Mouse (Mus musculus): Measurements from ENCODE around the gene Mier2. TPM values are rescaled to one million over a fixed set of nuclear protein-coding genes. Genes with fewer than 3 reads are reported as not detected.

The Mier2 gene
- polyA plus RNA-seq (2016; fragmentation: Nextera tagmentation; extraction: Ambion mirVana) = 69.9 and 72.8 TPM in 2 replicates

DNA sequence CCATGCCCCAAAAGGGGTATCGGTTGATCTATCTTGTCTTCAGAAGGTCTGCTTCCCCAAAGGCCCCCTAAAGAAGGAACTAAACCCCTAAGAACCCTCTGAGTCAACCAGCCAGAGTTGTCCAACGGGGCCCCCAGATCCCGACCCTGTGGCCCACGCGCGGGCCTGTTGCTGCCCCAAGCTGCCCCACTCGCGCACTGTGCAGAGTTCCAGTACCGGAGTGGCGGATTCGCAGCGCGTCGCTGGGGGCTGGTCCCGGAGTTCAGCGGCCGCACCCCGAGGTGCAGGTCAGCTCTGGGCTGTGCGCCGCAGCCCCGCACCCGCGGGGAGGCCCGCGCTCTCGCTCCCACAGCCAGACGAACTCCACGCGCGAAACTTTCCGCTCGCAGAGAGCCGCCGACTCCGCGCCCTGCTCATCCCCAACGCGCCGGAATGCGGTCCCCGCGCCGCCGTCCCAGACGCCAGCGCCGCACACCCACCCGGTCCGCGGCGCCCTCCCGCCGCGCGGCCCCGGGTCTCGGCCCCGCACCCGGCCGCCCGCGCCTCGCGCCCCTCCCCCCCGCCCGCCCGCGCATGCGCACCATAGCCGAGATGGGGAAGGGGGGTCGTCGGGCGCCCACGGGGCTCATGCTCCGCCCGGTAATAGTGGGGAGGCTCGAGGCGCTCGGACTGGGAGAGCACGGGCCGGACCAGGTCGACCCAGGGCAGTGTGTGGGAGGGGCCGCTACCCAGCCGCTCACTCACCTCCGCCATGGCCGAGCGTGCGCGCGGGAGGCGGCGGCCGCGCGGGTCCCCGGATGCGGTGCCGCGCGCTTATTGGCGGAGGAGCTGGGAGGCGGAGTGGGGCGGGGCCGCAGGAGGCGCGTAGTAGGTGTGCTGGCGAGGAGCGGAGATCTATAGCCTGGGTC lies at the start of gene Mier2:
Gene Mier2, minus strand, starts transcription at position 870 of the 908 bp plus-strand sequence.
- DNase-seq (ENCODE audit: low spot score) = peak; percentile 81
- Histone ChIP-seq H3K4me1 (peaks cover 35% of the 10 kb centered on the region), H3K27ac (replicated peaks) (peak within 1 kb of the TSS; percentile 97), H3K4me3 (peak within 1 kb of the TSS; percentile 93), H3K27me3 (ENCODE audit: low read depth, poor library complexity, severe bottlenecking) (no peaks in the 10 kb centered on the region), H3K36me3 (peaks cover 24% of the 10 kb centered on the region), H3K9me3 (replicated peaks) (no peaks in the 10 kb centered on the region)
- 1% methylated on average over 96 of the region's 108 CpGs for WGBS

DNA sequence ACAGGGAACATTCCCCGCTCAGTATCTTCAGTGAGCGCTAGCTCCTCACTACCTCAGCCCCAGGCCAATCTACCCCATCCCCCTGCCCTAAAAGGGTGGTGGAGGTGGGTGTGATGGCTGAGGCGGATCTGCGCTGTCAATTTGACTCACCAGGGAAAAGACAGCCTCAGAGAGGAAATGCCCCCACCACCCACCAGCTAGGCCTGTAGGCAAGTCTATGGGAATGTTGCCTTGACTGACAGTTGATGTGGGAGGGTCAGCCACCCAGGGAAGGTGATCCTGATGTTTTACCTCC lies 42.9 kb upstream of the Mier2 start:
- Histone ChIP-seq H3K27me3 (ENCODE audit: low read depth, poor library complexity, severe bottlenecking) (peaks cover 32% of the 10 kb centered on the region), H3K36me3 (no peaks in the 10 kb centered on the region), H3K9me3 (replicated peaks) (no peaks in the 10 kb centered on the region), H3K4me3 (no peak overlapping the region), H3K27ac (replicated peaks) (no peak overlapping the region), H3K4me1 (peaks cover 10% of the 10 kb centered on the region)
- WGBS = 82% methylated on average over 4 of the region's 4 CpGs
- no peak for DNase-seq (ENCODE audit: low spot score)

DNA sequence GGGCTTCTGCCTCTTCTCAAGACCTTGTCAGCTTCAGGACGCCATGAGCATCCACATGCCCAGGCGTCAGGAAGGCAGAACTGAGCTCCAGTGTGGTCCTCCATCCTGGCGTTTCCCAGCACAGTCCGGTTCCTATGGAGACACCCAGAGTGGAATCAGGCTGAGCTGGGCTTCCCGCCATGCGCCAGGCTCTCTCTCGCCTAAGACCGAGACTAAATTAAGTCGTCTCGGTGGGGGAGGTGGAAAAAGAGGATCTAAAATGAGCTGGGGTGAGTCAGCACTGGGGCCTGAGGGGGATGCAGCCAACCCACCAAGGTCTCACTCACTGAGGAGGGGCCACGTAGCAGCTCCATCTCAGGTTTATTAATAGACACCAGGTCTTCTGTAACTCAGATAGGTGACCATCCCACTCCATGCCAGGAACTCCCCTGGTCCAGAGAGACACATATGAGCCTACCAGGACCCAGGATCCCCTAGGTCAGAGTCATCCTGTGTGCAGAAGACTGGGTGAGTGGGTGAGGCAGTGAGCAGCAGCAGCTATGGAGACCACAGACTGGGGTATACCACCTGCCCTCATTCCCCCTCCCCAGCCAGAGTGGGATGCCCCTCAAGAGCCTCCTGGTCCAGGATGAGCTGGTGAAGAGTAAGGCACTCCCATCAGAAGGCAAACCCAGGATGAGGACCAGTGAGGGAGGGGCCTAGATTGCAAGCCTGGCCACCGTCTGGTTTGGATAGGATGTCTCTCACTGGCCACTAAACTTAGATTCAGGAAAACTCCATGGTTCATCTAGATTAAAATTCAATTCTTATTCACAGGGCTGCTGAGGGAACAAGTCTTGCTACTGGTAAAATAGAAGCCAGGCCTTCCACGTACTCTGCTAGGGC lies 42.3 kb upstream of the Mier2 start:
- 33% methylated on average over 13 of the region's 13 CpGs for WGBS
- Histone ChIP-seq H3K27ac (replicated peaks) (no peak overlapping the region), H3K4me3 (no peak overlapping the region), H3K9me3 (replicated peaks) (no peaks in the 10 kb centered on the region), H3K4me1 (peaks cover 10% of the 10 kb centered on the region), H3K36me3 (no peaks in the 10 kb centered on the region), H3K27me3 (ENCODE audit: low read depth, poor library complexity, severe bottlenecking) (peaks cover 32% of the 10 kb centered on the region)
- no peak for DNase-seq (ENCODE audit: low spot score)

DNA sequence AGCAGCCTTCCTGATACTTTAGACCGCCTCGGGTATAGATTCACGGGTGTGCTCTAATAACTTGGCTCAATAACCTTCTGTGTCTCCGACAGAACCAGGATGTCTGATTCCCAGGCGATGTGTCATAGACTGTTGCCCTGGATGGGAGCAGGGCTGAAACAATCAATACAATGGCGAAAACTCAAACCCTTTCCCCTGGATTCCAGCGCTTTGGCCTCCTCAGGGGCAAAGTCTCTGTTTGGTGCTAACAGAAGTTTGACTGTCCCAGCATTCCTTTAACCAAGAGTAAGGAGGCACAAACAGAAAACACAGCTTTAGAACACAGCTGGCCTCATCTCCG lies 40.6 kb upstream of the Mier2 start:
- Histone ChIP-seq H3K27me3 (ENCODE audit: low read depth, poor library complexity, severe bottlenecking) (peaks cover 32% of the 10 kb centered on the region), H3K9me3 (replicated peaks) (no peaks in the 10 kb centered on the region), H3K4me3 (no peak overlapping the region), H3K36me3 (no peaks in the 10 kb centered on the region), H3K4me1 (peaks cover 10% of the 10 kb centered on the region), H3K27ac (replicated peaks) (no peak overlapping the region)
- 62% methylated on average over 8 of the region's 8 CpGs for WGBS
- no peak for DNase-seq (ENCODE audit: low spot score)

DNA sequence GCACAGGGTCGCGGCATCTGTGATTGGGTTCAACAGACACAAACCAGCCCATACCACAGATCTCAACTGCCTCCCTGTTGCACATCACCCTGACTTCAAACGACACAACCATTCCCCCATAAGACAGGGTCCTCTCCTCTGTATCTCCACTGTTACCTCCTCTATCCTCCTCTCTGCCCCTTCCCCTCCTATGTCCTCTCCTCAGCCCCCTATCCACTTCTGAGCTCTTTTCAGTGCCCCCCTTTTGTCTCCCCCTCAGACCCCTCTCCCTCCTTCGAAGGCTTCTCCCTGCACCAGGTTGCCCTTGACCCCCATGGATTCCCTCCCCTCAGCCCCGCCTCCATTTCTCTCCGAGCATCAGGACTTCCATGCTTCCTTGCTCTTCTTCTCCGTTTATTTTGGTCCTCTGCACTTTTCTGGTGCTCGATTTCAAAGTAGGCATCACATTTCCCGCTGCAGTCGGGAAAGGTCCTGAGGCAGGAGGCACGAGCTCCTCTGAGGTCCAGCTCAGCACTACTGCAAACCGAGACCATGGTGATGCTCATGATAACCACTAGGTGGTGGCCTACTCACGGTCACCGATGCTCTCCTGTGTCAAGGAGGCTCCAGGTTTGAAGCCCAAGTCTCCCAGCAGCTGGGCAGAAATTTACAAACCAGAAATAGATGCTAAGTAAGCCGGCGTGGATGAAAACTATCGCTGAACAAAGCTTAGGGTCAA lies 40.0 kb upstream of the Mier2 start:
- DNase-seq (ENCODE audit: low spot score) = peak; percentile 71
- peaks cover 10% of the 10 kb centered on the region for H3K4me1 ChIP-seq
- 21% methylated on average over 17 of the region's 17 CpGs for WGBS
- peaks cover 32% of the 10 kb centered on the region for H3K27me3 ChIP-seq (ENCODE audit: low read depth, poor library complexity, severe bottlenecking)
- no peak overlapping the region for H3K4me3 ChIP-seq
- no peak overlapping the region for H3K27ac ChIP-seq (replicated peaks)
- H3K9me3 ChIP-seq (replicated peaks) = no peaks in the 10 kb centered on the region
- H3K36me3 ChIP-seq = no peaks in the 10 kb centered on the region

DNA sequence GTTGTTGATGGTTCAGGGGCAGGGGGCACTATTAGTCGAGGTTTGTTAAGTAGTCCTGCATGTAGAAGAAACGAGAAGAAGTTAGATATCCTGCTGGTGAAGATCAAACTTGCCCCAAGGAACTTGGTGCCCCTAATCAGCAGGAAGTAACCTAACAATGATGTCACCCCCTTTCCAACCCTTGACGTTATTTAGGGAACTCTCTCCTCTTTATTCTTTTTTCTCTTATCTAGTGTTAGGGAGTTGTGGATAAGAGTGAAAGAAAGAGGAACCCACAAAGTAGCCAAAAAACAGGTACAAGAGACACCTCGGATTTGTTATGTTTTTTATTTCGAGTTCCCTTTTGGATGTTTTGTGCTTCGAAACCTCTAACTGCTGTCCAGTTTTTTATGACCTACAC lies 39.1 kb upstream of the Mier2 start:
- Histone ChIP-seq H3K36me3 (no peaks in the 10 kb centered on the region), H3K27me3 (ENCODE audit: low read depth, poor library complexity, severe bottlenecking) (peaks cover 32% of the 10 kb centered on the region), H3K9me3 (replicated peaks) (no peaks in the 10 kb centered on the region), H3K4me3 (no peak overlapping the region), H3K4me1 (peaks cover 10% of the 10 kb centered on the region), H3K27ac (replicated peaks) (no peak overlapping the region)
- 62% methylated on average over 6 of the region's 6 CpGs for WGBS
- DNase-seq (ENCODE audit: low spot score) = no peak

DNA sequence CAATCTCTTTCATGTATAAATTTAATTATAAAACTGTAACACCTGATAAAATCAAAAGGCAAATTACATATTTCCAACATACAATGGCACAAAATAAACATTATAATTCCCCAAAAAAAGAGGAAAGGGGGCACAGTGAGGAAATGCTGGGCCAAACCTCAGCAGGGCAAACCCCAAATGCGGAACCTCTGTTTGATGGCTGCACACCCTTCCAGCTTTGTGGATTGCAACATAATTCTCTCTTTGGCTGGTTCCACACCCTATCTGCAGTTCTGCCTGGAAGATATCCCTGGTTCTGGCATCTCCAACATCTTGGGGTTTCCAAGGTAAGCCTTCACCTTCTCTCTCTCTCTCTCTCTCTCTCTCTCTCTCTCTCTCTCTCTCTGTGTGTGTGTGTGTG lies 35.7 kb upstream of the Mier2 start:
- WGBS = 95% methylated on average over 1 of the region's 1 CpGs
- Histone ChIP-seq H3K4me1 (no peaks in the 10 kb centered on the region), H3K36me3 (no peaks in the 10 kb centered on the region), H3K27me3 (ENCODE audit: low read depth, poor library complexity, severe bottlenecking) (peaks cover 19% of the 10 kb centered on the region), H3K27ac (replicated peaks) (no peak overlapping the region), H3K4me3 (no peak overlapping the region), H3K9me3 (replicated peaks) (no peaks in the 10 kb centered on the region)
- DNase-seq (ENCODE audit: low spot score) = no peak

DNA sequence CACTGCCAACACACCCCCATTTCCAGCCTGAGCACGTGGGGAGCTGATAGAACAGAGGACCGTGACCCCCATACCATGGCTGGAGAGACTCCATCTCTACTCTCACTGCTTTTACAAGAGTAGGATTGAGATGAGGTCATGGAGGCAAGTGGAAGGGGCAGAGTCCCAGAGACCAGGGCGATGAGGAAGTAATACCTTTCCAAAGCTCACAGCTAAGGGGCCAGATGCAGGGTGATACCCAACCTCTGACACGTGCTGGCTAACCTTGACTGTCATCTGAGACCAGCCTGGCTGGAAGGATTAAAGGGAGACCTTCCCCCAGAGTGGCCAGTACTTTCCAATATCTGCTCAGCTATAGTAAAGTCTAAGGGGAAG lies 32.7 kb upstream of the Mier2 start:
- no peaks in the 10 kb centered on the region for H3K36me3 ChIP-seq
- 77% methylated on average over 4 of the region's 4 CpGs for WGBS
- H3K4me1 ChIP-seq = no peaks in the 10 kb centered on the region
- H3K27ac ChIP-seq (replicated peaks) = no peak overlapping the region
- H3K27me3 ChIP-seq (ENCODE audit: low read depth, poor library complexity, severe bottlenecking) = no peaks in the 10 kb centered on the region
- no peaks in the 10 kb centered on the region for H3K9me3 ChIP-seq (replicated peaks)
- H3K4me3 ChIP-seq = no peak overlapping the region
- DNase-seq (ENCODE audit: low spot score) = no peak

DNA sequence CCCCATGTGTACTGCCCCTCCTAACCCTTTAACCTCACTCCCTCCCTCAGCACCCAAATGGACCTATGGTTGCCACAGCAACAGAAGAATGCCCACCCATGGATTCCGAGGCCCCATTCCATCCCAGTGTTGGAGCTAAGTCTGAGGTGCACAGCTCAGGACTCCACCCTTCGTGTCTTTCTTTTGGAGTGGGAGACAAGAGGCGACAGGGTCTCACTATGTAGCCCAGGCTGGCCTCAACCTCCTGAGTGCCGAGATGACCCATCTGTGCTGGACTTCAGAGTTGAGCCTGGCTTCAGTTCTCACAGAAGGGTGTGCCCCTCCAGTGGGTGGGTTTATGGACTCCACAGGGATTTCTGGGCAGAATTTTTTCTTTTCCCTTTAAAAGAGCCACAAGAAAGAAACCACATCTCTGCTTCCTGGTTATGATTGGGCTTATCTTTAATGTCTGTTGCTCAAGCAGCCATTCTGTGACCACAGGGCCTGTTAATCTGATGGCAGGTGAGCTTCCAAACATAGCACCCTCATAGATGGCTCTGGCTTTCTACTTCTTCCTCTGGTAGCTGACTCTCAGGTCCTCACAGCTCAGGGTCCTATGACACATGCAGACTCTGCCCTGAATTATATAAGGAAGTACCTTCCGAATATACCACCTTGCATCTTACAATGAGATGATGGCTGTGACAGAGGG lies 32.2 kb upstream of the Mier2 start, which contains the start of gene Theg:
Gene Theg, minus strand, starts transcription at position 271 of the 691 bp plus-strand sequence.
- DNase-seq (ENCODE audit: low spot score) = no peak
- Histone ChIP-seq H3K4me1 (no peaks in the 10 kb centered on the region), H3K27ac (replicated peaks) (no peak within 1 kb of the TSS), H3K9me3 (replicated peaks) (no peaks in the 10 kb centered on the region), H3K27me3 (ENCODE audit: low read depth, poor library complexity, severe bottlenecking) (no peaks in the 10 kb centered on the region), H3K4me3 (no peak within 1 kb of the TSS), H3K36me3 (no peaks in the 10 kb centered on the region)
- 81% methylated on average over 5 of the region's 5 CpGs for WGBS

DNA sequence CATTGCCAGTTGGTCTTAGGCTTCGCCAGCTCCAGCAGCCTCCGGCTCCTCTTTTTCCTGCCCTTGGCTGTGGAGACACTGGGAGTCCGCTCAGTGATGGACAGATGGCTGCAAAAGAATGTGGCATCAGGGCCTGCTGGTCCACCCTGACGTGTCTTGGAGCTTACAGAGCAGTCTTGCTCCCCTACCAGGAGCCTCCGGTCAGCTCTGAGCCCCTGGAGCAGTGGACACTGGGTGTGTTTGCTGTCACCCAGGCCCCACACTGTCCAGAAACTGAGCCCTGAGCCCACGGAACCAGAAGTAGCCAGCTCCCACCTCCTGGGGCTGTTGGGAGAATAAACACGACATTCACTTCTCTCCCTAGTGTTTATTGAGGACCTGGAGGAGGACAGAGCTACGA lies 31.2 kb upstream of the Mier2 start:
- H3K27me3 ChIP-seq (ENCODE audit: low read depth, poor library complexity, severe bottlenecking) = no peaks in the 10 kb centered on the region
- H3K4me3 ChIP-seq = no peak overlapping the region
- no peaks in the 10 kb centered on the region for H3K4me1 ChIP-seq
- H3K9me3 ChIP-seq (replicated peaks) = no peaks in the 10 kb centered on the region
- 86% methylated on average over 8 of the region's 8 CpGs for WGBS
- no peak overlapping the region for H3K27ac ChIP-seq (replicated peaks)
- H3K36me3 ChIP-seq = no peaks in the 10 kb centered on the region
- DNase-seq (ENCODE audit: low spot score) = no peak

DNA sequence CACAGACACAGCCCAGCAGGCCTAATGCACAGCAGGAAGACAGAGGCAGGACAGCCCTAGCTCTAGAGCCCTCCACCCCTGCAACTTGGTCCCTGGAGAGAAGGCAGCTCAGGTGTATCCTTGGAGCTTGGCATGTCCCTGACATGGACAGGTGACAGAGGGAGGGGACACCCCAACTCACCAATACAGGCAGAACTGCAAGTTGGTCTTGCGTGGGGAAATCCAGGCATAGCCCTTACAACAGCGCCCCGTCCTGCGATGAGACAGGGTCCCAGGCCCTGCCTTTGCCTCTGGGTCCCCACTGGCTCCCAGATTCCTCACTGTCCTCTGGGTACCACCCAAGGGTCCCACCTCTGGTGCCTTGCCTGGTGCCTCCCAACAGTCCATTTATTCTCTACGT lies 30.7 kb upstream of the Mier2 start:
- Histone ChIP-seq H3K27ac (replicated peaks) (no peak overlapping the region), H3K36me3 (no peaks in the 10 kb centered on the region), H3K27me3 (ENCODE audit: low read depth, poor library complexity, severe bottlenecking) (no peaks in the 10 kb centered on the region), H3K9me3 (replicated peaks) (no peaks in the 10 kb centered on the region), H3K4me1 (no peaks in the 10 kb centered on the region), H3K4me3 (no peak overlapping the region)
- 90% methylated on average over 5 of the region's 5 CpGs for WGBS
- DNase-seq (ENCODE audit: low spot score) = no peak

DNA sequence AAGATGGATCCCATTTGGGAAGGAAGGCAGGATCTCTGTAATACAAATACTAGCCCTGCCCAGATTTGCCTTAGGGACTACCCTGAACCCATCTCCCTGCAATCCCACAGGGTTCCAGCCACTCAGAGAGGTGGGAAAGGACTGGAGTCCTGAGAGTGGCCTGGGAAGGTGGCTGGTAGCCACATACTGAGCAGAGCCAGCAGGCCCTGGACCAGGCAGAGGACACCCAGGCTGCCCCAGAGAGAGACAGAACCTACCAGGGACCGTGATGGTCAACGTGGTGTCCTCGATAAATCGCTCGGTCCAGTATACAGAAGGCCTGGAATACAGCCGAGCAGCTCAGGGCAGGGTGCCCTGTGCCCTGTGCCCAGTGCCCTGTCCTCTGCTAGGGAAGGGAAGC lies 30.1 kb upstream of the Mier2 start:
- no peak for DNase-seq (ENCODE audit: low spot score)
- Histone ChIP-seq H3K4me1 (no peaks in the 10 kb centered on the region), H3K9me3 (replicated peaks) (no peaks in the 10 kb centered on the region), H3K36me3 (no peaks in the 10 kb centered on the region), H3K4me3 (no peak overlapping the region), H3K27ac (replicated peaks) (no peak overlapping the region), H3K27me3 (ENCODE audit: low read depth, poor library complexity, severe bottlenecking) (no peaks in the 10 kb centered on the region)
- WGBS = 90% methylated on average over 6 of the region's 6 CpGs

All from midbrain, embryonic 10.5 days (tissue).